ENCODE assay signal across 22 mouse cellular contexts in the genomic region with DNA sequence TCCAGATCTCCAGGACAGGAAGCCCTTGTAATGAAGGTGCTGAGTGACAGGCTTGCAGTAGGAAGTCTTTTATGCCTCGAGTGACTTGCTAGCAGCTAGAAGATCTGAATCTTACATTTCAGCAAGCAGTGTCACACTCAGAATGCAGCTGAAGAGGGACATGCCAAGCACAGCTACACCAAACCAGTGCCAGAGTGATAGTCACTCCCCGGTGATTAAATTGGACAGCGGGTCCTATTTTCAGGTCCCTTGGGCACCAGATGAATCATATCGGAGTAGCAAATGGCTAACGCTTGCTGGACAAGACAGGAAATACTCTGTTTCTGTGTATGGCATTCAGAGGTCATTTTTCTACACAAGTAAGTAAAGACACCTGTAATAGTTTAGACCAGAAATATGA.
DNase-seq lines count a peak whose midpoint lies in the region; ATAC-seq lines count a peak whose summit lies in the region.
"Had no signal": no experiment of that assay in that cellular context is flagged by ENCODE, and none has a peak within 500 bp of the region (broad histone marks: within the 10 kb centered on the region; RNA-seq: fewer than 3 reads in every experiment).

No protein-coding gene starts in this region.

- no peaks in the 10 kb centered on the region for H3K27me3 ChIP-seq in heart, embryonic 12.5 days (replicated peaks)
- H3K27me3 ChIP-seq: embryonic facial prominence, embryonic 13.5 days; embryonic facial prominence, embryonic 15.5 days; forebrain, embryonic 13.5 days had no signal

- H3K9ac ChIP-seq in heart, embryonic 12.5 days, result no peak overlapping the region
- H3K9ac ChIP-seq: embryonic facial prominence, embryonic 13.5 days; embryonic facial prominence, embryonic 15.5 days; forebrain, embryonic 13.5 days had no signal

- no peak overlapping the region for H3K4me3 ChIP-seq in heart, embryonic 12.5 days
- H3K4me3 ChIP-seq: embryonic facial prominence, embryonic 13.5 days; embryonic facial prominence, embryonic 15.5 days; erythroblast, embryonic 14.5 days; forebrain, embryonic 13.5 days had no signal

- peaks cover 18% of the 10 kb centered on the region for H3K36me3 ChIP-seq in heart, embryonic 12.5 days
- H3K36me3 ChIP-seq: embryonic facial prominence, embryonic 13.5 days; embryonic facial prominence, embryonic 15.5 days had no signal

- ATAC-seq in heart, embryonic 12.5 days (ENCODE audit: insufficient number of reproducible peaks, low FRiP score), result no peak
- ATAC-seq: forebrain, embryonic 13.5 days; forebrain, embryonic 16.5 days had no signal

- DNase-seq in gastrocnemius, adult 18-20 months (ENCODE audit: low spot score), result peak; percentile 9
- DNase-seq in gastrocnemius, postnatal 10 days, result no peak
- DNase-seq in heart, adult 8-10 months (ENCODE audit: low spot score), result peak; percentile 17
- DNase-seq in MN1 (ENCODE audit: low spot score), result peak; percentile 21
- DNase-seq in Muller cell, postnatal 12 days (ENCODE audit: inconsistent ontology term), result peak; percentile 11
- DNase-seq in urinary bladder, postnatal 36 days (ENCODE audit: low spot score in 2 of 2), result no peak
- DNase-seq: adrenal gland, adult 2 months; adrenal gland, postnatal 10 days; adrenal gland, postnatal 25 days; cerebellum, adult 11 months; cerebellum, adult 18-20 months; cerebellum, adult 8-10 months; cerebellum, adult 9-11 months; cerebellum, postnatal 14 days; cerebellum, postnatal 36 days; embryo, embryonic 11 days had no signal

- no peaks in the 10 kb centered on the region for H3K9me3 ChIP-seq in heart, embryonic 12.5 days (replicated peaks)
- H3K9me3 ChIP-seq: embryonic facial prominence, embryonic 13.5 days; embryonic facial prominence, embryonic 15.5 days; forebrain, embryonic 13.5 days had no signal

- H3K27ac ChIP-seq in heart, embryonic 12.5 days (ENCODE audit: poor library complexity, severe bottlenecking), result no peak overlapping the region
- H3K27ac ChIP-seq: embryonic facial prominence, embryonic 13.5 days; embryonic facial prominence, embryonic 15.5 days; forebrain, embryonic 13.5 days had no signal

- no peak overlapping the region for H3K4me2 ChIP-seq in heart, embryonic 12.5 days
- H3K4me2 ChIP-seq: embryonic facial prominence, embryonic 13.5 days; embryonic facial prominence, embryonic 15.5 days; forebrain, embryonic 13.5 days had no signal

- 60% methylated on average over 5 of the region's 5 CpGs for WGBS in heart, embryonic 12.5 days

- no peaks in the 10 kb centered on the region for H3K4me1 ChIP-seq in heart, embryonic 12.5 days (replicated peaks)
- H3K4me1 ChIP-seq: embryonic facial prominence, embryonic 13.5 days; embryonic facial prominence, embryonic 15.5 days; forebrain, embryonic 13.5 days had no signal

Comparison
In these comparisons a context has a peak if more than half of its experiments do, and no peak if none do; other contexts are left out.
1. DNase-seq: peak in gastrocnemius, adult 18-20 months (single experiment), heart, adult 8-10 months (single experiment), MN1 (single experiment) and Muller cell, postnatal 12 days (single experiment); none in gastrocnemius, postnatal 10 days (single experiment) and urinary bladder, postnatal 36 days (0 of 2).